Mouse (Mus musculus) ES-E14 (cell line): ENCODE data around the gene Bsn.

Experiments
- CHD2 ChIP-seq: IDR thresholded peaks from 2 replicates; pipeline ENCODE4 v1.6.1; 2014; ENCODE audit warnings: mild to moderate bottlenecking, low read depth, low read length, inconsistent platforms
- ZNF384 ChIP-seq: IDR thresholded peaks from 2 replicates; pipeline ENCODE4 v1.6.1; 2012; ENCODE audit warnings: low read depth, low read length, inconsistent platforms

DNA sequence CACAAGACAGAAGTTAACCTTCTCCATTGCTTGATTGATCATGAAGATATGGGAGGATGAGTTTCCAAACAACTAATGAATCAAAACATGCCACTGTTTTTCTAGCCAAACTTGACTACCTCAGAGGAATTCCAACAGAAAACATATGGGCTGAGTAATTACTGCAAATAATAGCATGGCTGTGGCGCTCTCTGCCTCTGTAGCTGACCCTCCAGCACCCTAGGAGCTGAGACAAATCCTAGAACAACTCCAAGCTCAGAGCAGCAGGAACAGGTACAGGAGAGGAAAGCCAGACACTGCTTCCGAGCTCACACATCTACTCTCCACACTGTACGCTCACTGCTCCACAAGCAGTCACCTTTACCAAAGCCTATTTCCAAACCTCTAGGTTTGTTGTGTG is 48.6 kb upstream of the Bsn start:
- no peak for TF ChIP-seq CHD2
- TF ChIP-seq ZNF384: no peak
